9 mouse cellular contexts compared by ENCODE assay signal in the genomic region with DNA sequence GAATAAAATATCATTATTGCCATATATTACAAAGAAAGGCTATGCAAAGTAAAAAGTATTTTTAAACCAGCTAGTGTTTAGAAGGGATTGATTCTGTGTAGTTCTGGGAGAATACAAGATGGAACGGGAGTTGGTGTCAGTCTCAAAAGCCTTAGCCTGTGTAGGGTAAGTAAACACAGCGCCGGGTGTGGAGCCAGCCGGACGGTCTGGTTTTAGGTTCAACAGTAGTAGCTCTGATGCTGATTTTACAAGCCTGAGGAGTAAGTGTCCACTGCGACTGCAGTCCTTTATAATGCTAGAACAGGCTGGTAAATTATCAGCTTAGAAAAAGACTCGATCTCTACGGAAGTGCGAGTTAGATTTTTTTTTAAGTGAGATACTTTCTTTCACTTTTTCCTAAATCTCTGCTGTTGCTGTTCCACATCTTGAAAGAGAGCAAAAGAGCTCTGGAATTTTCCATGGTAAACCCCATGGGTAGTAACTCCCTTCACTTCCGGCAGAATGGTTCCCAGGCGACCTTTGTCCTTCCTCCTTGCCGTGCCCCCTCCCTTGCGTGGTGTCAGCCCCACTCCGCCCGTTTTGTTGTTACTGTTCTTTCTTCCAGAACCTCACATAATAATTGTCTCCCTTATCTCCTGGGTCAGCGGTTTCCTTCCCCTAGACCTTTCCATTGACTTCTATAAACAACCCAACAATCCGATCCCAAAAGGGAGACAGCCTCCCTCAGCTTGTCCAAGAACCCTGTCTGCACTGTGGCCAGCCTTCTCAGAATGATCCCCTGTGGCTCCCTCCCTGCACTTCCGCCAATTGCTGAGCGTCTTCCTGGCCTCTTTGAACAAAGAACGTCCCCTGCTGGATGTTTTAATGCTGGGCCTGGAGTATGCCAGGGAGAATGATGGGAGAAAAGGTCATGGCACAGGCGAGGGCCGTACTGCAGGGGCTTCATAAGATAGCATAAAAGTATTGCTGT. TPM values are rescaled to one million over a fixed set of nuclear protein-coding genes. Genes with fewer than 3 reads are reported as not detected.
DNase-seq lines count a peak whose midpoint lies in the region; ATAC-seq lines count a peak whose summit lies in the region.
"Had no signal": no experiment of that assay in that cellular context is flagged by ENCODE, and none has a peak within 500 bp of the region (broad histone marks: within the 10 kb centered on the region; RNA-seq: fewer than 3 reads in every experiment).

No protein-coding gene starts in this region.

- H3K27me3 ChIP-seq in neural tube, embryonic 14.5 days (ENCODE audit: control insufficient read depth, insufficient read depth, low read length), result no peaks in the 10 kb centered on the region
- no peaks in the 10 kb centered on the region for H3K27me3 ChIP-seq in kidney, embryonic 15.5 days
- H3K27me3 ChIP-seq: Patski had no signal

- 0 out of 2 replicates have a peak overlapping the region, but pooled peaks have one; percentile 10 for H3K27ac ChIP-seq in neural tube, embryonic 14.5 days (ENCODE audit: low read depth, low read length)
- H3K27ac ChIP-seq in kidney, embryonic 15.5 days, result peak overlapping the region; percentile 81

- H3K4me1 ChIP-seq in neural tube, embryonic 14.5 days (ENCODE audit: control insufficient read depth, insufficient read depth, low read length), result no peaks in the 10 kb centered on the region
- peaks cover 17% of the 10 kb centered on the region for H3K4me1 ChIP-seq in kidney, embryonic 15.5 days

- H3K9me3 ChIP-seq in neural tube, embryonic 14.5 days (ENCODE audit: control insufficient read depth, low read length), result no peaks in the 10 kb centered on the region
- H3K9me3 ChIP-seq in kidney, embryonic 15.5 days (replicated peaks), result 0 out of 2 replicates have a peak, but pooled peaks cover 2% of the 10 kb centered on the region

- H3K9ac ChIP-seq in neural tube, embryonic 14.5 days (replicated peaks; ENCODE audit: low read depth, low read length), result no peak overlapping the region
- no peak overlapping the region for H3K9ac ChIP-seq in kidney, embryonic 15.5 days

- H3K36me3 ChIP-seq in neural tube, embryonic 14.5 days (ENCODE audit: control insufficient read depth, insufficient read depth, low read length), result peaks cover 13% of the 10 kb centered on the region
- H3K36me3 ChIP-seq in kidney, embryonic 15.5 days, result peaks cover 19% of the 10 kb centered on the region

- no peak overlapping the region for H3K4me2 ChIP-seq in neural tube, embryonic 14.5 days (ENCODE audit: low read depth, low read length)
- H3K4me2 ChIP-seq in kidney, embryonic 15.5 days, result peak overlapping the region; percentile 44

- no peak overlapping the region for H3K4me3 ChIP-seq in neural tube, embryonic 14.5 days (ENCODE audit: low read depth, low read length)
- no peak overlapping the region for H3K4me3 ChIP-seq in kidney, embryonic 15.5 days (replicated peaks)

- no peak for ATAC-seq in neural tube, embryonic 14.5 days (ENCODE audit: low read depth)
- peak; percentile 82 for ATAC-seq in kidney, embryonic 15.5 days (replicated peaks; ENCODE audit: low FRiP score)
- ATAC-seq: Patski had no signal

- DNase-seq in neural tube, embryonic 10.5 days (ENCODE audit: extremely low spot score, low spot score), result no peak
- DNase-seq in heart, adult 18-20 months, result peak; percentile 83 to 92
- DNase-seq in lung, postnatal 36 days, result peak; percentile 91
- no peak for DNase-seq in B cell, adult 2 months
- DNase-seq in right cerebral cortex, postnatal 25 days, result no peak
- DNase-seq in cerebellum, postnatal 10 days, result no peak

- 69% methylated on average over 22 of the region's 22 CpGs for WGBS in neural tube, embryonic 14.5 days
- WGBS in kidney, embryonic 15.5 days, result 38% methylated on average over 22 of the region's 22 CpGs

RNA-seq across cellular contexts. Expression of gene Wdr19, which starts 41.8 kb away (rescaled TPM):
- 15.4 and 15.6 TPM in 2 replicates for polyA plus RNA-seq in neural tube, embryonic 14.5 days (2014; fragmentation: Nextera tagmentation; extraction: Ambion mirVana)
- 1 to 10 TPM in 1 of 2 experiments, under 1 TPM in 1; 0.89 to 1.2 TPM for total RNA-seq in heart, adult 18-20 months (2021)
- 9.9 and 13.7 TPM in 2 replicates for polyA plus RNA-seq in kidney, embryonic 15.5 days (2015; fragmentation: Nextera tagmentation; extraction: Ambion mirVana)

RNA-seq across cellular contexts. Expression of gene Klhl5, which starts 50.4 kb away (rescaled TPM):
- polyA plus RNA-seq in neural tube, embryonic 14.5 days (2014; fragmentation: Nextera tagmentation; extraction: Ambion mirVana), result 56.9 and 68.1 TPM in 2 replicates
- total RNA-seq in heart, adult 18-20 months (2021), result 10 to 100 TPM; 12.0 to 13.8 TPM
- 18.4 and 19.0 TPM in 2 replicates for polyA plus RNA-seq in kidney, embryonic 15.5 days (2015; fragmentation: Nextera tagmentation; extraction: Ambion mirVana)

Comparison
In these comparisons a context has a peak if more than half of its experiments do, and no peak if none do; other contexts are left out.
1. DNase-seq: peak in heart, adult 18-20 months (2 of 2) and lung, postnatal 36 days (single experiment); none in neural tube, embryonic 10.5 days (single experiment), B cell, adult 2 months (0 of 2), right cerebral cortex, postnatal 25 days (single experiment) and cerebellum, postnatal 10 days (0 of 2).